Mouse (Mus musculus) stomach, postnatal 0 days (tissue): Measurements from ENCODE around the gene Btn2a2. TPM values are rescaled to one million over a fixed set of nuclear protein-coding genes. Genes with fewer than 3 reads are reported as not detected.

Source experiments
- ATAC-seq: fragments of 200-750 bp; cut with Nextera tagmentation; 2 replicates; pipeline ENCODE4 v1.8.0; 2017; ENCODE audit not compliant: low FRiP score, low TSS enrichment
- DNase-seq: peaks from one replicate; pipeline ENCODE4 v3.0.0-alpha.2; 2016; ENCODE audit warnings: low spot score
- H3K27ac ChIP-seq: fragments of 300-500 bp; sonication (generic); replicated peaks from 2 replicates; pipeline ENCODE4 v1.5.1; 2014; ENCODE audit warnings: mild to moderate bottlenecking, control low read depth
- H3K27me3 ChIP-seq: fragments of 300-500 bp; sonication (generic); 2 replicates; pipeline ENCODE4 v1.6.1; 2014; ENCODE audit warnings: low read length; ENCODE audit not compliant: control insufficient read depth, insufficient read depth
- H3K36me3 ChIP-seq: fragments of 300-500 bp; sonication (generic); 2 replicates; pipeline ENCODE4 v1.6.1; 2014; ENCODE audit warnings: low read length, mixed read lengths; ENCODE audit not compliant: control insufficient read depth, insufficient read depth
- H3K4me1 ChIP-seq: fragments of 300-500 bp; sonication (generic); replicated peaks from 2 replicates; pipeline ENCODE4 v1.6.1; 2014; ENCODE audit warnings: antibody characterized with exemption; ENCODE audit not compliant: control insufficient read depth, insufficient read depth
- H3K4me2 ChIP-seq: fragments of 300-500 bp; sonication (generic); replicated peaks from 2 replicates; pipeline ENCODE4 v1.6.1; 2014; ENCODE audit warnings: low read depth, mild to moderate bottlenecking, control low read depth, moderate library complexity
- H3K4me3 ChIP-seq: fragments of 300-500 bp; sonication (generic); 2 replicates; pipeline ENCODE4 v1.5.1; 2014; ENCODE audit warnings: low read depth, low read length, control low read depth
- H3K9ac ChIP-seq: fragments of 300-500 bp; sonication (generic); 2 replicates; pipeline ENCODE4 v1.6.1; 2014; ENCODE audit warnings: mild to moderate bottlenecking, low read length, control low read depth, mixed read lengths
- H3K9me3 ChIP-seq: fragments of 300-500 bp; sonication (generic); 2 replicates; pipeline ENCODE4 v1.6.1; 2016; ENCODE audit warnings: low read length; ENCODE audit not compliant: control insufficient read depth
- CTCF ChIP-seq: IDR thresholded peaks from 2 replicates; pipeline ENCODE4 v1.5.1; 2016; ENCODE audit warnings: antibody characterized with exemption, low read depth, mild to moderate bottlenecking, moderate library complexity
- EP300 ChIP-seq: optimal IDR thresholded peaks from 2 replicates; pipeline ENCODE3; 2016; ENCODE audit warnings: antibody characterized with exemption
- WGBS: fragments of 180-500 bp; shearing (Covaris S2); extraction: QIAGEN DNeasy Blood & Tissue Kit; methylation state at CpG from one replicate; pipeline ENCODE4 v1.1.7; 2014; 5-methylcytosine and 5-hydroxymethylcytosine counted together
- polyA plus RNA-seq: library from polyadenylated mRNA; unstranded; fragments of >200 nt; fragmentation: Nextera tagmentation; extraction: Ambion mirVana; gene quantifications from 2 replicates; pipeline ENCODE4 v1.2.1, GENCODE M21; 2015

Btn2a2 gene
- polyA plus RNA-seq, 1 experiment from 2014 or later = 0.07 TPM

- ATAC-seq (peak; percentile 96), DNase-seq (peak; percentile 89)
- no peaks in the 10 kb centered on the region for H3K9me3 ChIP-seq
- H3K9ac ChIP-seq = peak overlapping the region; percentile 86
- H3K4me1 ChIP-seq = no peaks in the 10 kb centered on the region
- WGBS = under 1% methylated on average over 55 of the region's 55 CpGs
- no peak for TF ChIP-seq CTCF
- no peak for TF ChIP-seq EP300
- no peaks in the 10 kb centered on the region for H3K27me3 ChIP-seq
- H3K4me3 ChIP-seq = peak overlapping the region; percentile 64
- H3K36me3 ChIP-seq = no peaks in the 10 kb centered on the region
- H3K4me2 ChIP-seq = peak overlapping the region; percentile 74
- peak overlapping the region; percentile 98 for H3K27ac ChIP-seq
Measured at GRCm38 (mm10) chr13:23445561-23446320, 42.9 kb downstream of the Btn2a2 start.

DNA sequence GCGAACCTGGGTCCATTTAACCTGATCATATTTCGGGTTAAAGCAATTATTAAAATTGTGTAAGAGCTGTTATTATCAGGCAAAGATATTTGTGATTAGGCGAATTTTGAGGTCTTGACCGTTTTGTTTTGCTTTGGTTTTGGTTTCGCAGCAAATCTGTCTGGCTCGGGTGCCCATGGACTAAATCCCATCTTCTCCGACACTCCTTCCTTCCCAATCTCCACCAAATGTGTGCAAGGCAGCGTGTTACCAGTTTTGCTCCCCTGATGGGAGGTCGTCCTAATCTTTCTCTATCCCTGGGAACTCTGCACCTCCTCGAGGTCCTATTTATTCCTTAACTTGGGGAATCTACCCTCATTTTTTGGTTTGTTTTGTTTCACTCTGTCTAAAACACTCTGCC lies 43.5 kb downstream of the Btn2a2 start:
- WGBS = 2% methylated on average over 10 of the region's 10 CpGs
- TF ChIP-seq EP300 (no peak), CTCF (no peak)
- Histone ChIP-seq H3K9ac (peak overlapping the region; percentile 86), H3K9me3 (no peaks in the 10 kb centered on the region), H3K4me3 (peak overlapping the region; percentile 64), H3K27ac (peak overlapping the region; percentile 98), H3K4me2 (peak overlapping the region; percentile 74), H3K36me3 (no peaks in the 10 kb centered on the region), H3K27me3 (no peaks in the 10 kb centered on the region), H3K4me1 (no peaks in the 10 kb centered on the region)
- ATAC-seq = no peak
- peak; percentile 19 for DNase-seq

DNA sequence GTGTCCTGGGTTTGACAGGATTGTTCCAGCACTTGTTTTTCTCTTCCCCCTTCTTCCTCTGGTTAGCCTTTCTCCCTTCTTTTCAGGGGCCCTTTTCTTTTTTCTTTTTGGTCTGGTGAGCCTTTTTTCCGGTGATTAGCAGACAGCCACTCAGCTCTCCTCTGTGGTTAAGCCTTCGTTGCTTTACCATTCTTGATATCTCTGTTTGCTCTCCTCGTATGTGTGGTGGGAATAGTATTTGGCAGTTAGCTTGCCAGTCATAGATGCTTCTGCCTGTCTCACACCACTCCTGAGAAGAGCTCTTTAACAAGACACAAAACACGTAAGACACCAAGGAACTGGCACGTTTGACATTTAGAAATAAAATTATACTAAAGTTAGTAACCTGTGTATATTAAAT lies 44.2 kb downstream of the Btn2a2 start:
- TF ChIP-seq EP300 = no peak
- no peak for TF ChIP-seq CTCF
- Histone ChIP-seq H3K4me1 (no peaks in the 10 kb centered on the region), H3K4me2 (peak overlapping the region; percentile 6; the same call in 1 of the 2 replicates), H3K9me3 (no peaks in the 10 kb centered on the region), H3K4me3 (no peak overlapping the region), H3K9ac (no peak overlapping the region), H3K36me3 (no peaks in the 10 kb centered on the region), H3K27ac (no peak overlapping the region), H3K27me3 (no peaks in the 10 kb centered on the region)
- DNase-seq (no peak), ATAC-seq (no peak)
- 42% methylated on average over 5 of the region's 5 CpGs for WGBS

GRCm38 (mm10) chr13:23439901-23440300 lies 48.8 kb downstream of the Btn2a2 start:
- Histone ChIP-seq H3K9me3 (no peaks in the 10 kb centered on the region), H3K4me1 (no peaks in the 10 kb centered on the region; the same call in 1 of the 2 replicates), H3K27me3 (no peaks in the 10 kb centered on the region), H3K4me2 (no peak overlapping the region), H3K36me3 (no peaks in the 10 kb centered on the region), H3K4me3 (no peak overlapping the region), H3K9ac (no peak overlapping the region), H3K27ac (no peak overlapping the region)
- TF ChIP-seq CTCF (no peak), EP300 (no peak)
- WGBS = 73% methylated on average over 10 of the region's 10 CpGs
- DNase-seq (no peak), ATAC-seq (no peak)

GRCm38 (mm10) chr13:23438521-23438920 lies 50.1 kb downstream of the Btn2a2 start:
- Histone ChIP-seq H3K36me3 (no peaks in the 10 kb centered on the region), H3K4me2 (peak overlapping the region; percentile 71), H3K9me3 (no peaks in the 10 kb centered on the region), H3K27me3 (no peaks in the 10 kb centered on the region), H3K9ac (peak overlapping the region; percentile 38; the same call in 1 of the 2 replicates), H3K27ac (0 out of 2 replicates have a peak overlapping the region, but pooled peaks have one; percentile 10), H3K4me1 (no peaks in the 10 kb centered on the region; the same call in 1 of the 2 replicates), H3K4me3 (peak overlapping the region; percentile 60)
- no peak for TF ChIP-seq EP300
- no peak for TF ChIP-seq CTCF
- ATAC-seq = 0 out of 2 replicates have a peak, but pooled peaks have one; percentile 31
- peak; percentile 36 for DNase-seq
- under 1% methylated on average over 7 of the region's 7 CpGs for WGBS

GRCm38 (mm10) chr13:23437908-23438307 lies 50.7 kb downstream of the Btn2a2 start:
- DNase-seq (peak; percentile 82), ATAC-seq (peak; percentile 81)
- H3K27me3 ChIP-seq = no peaks in the 10 kb centered on the region
- H3K36me3 ChIP-seq = no peaks in the 10 kb centered on the region
- peak overlapping the region; percentile 72; the same call in 1 of the 2 replicates for H3K27ac ChIP-seq
- H3K9ac ChIP-seq = peak overlapping the region; percentile 63
- peak overlapping the region; percentile 60 for H3K4me3 ChIP-seq
- H3K9me3 ChIP-seq = no peaks in the 10 kb centered on the region
- TF ChIP-seq CTCF (no peak), EP300 (no peak)
- no peaks in the 10 kb centered on the region; the same call in 1 of the 2 replicates for H3K4me1 ChIP-seq
- under 1% methylated on average over 17 of the region's 17 CpGs for WGBS
- H3K4me2 ChIP-seq = peak overlapping the region; percentile 71
